Mouse (Mus musculus): ENCODE results near the gene Olfr65.

The Olfr65 gene

DNA sequence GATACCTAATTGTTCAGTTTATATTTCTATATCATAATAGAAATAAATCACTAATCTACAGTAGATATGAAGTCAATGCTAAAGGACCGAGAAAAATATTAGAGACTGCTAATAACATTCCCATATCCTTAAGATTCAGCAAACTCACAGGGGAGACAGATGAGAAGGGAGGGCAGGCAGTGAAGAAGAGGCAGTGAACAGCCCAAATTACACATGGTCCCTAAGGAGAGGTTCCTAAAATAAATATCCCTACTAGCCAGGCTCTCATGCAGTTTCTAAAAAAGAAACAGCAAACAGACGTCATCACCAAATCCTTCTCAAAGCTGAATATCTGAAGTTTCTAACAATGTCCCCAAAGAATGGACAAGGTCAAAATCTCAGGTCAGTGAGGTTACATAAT is at the start of gene Olfr65:
Gene Olfr65, plus strand, starts transcription at position 301 of the 400 bp plus-strand sequence.
- no peak for DNase-seq (ENCODE audit: low spot score)

DNA sequence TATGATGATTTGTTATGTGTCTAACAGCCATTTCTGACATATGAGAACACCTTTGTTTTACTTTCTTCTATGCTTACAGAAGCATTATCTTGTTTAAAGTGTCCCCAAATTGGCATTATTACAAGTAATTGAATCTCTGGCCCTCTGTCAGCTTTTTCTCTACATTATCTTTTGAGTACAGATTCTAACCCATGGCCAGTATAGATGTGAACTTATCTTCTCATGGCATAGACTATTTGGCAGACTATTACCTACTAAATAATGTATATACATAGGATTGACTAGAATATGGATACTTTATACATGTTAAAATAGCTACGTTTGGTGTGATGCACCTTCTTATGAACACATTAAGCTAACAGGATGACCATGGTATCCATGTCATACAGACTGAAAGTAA is 48.6 kb upstream of the Olfr65 start:
- no peak for DNase-seq (ENCODE audit: low spot score)

DNA sequence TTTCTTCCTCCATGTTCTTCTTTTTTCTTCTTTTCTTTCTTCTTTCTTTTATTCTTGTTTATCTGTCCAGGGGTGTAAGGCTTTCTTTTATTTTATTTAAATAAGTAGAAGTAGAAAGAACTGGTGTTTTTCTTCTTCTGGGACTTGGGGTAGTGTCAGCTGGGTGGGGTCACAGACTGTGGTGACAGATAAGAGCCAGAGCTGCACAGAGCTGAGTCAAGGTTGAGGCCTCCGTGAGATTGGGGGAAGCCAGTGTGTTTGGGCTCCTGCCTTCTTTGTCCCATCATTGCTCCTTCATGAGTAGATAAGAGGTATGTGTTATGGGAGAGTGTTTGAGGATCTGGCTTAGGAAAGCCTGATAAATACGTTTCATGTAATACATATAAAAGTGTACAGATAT is 44.2 kb upstream of the Olfr65 start:
- DNase-seq (ENCODE audit: low spot score): no peak

DNA sequence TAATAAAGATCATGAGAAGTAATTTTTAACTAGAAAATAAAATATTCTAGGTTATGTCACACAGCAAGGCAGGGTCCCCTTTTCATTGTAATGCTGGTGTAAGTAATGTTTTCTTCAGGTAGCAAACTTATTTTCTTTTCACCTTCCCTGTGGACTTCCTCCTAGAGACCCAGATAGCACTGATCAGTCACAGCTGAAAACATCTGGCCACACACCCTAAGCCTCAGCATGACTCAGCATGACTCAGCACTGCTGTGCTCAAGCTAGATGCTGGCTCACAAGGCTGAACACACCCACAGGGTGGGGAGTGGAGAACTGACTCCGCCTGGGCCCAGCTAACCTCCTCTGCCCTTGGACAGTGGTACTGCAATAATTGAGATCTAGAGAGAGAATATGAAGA is 42.4 kb upstream of the Olfr65 start:
- peak; percentile 16 for DNase-seq (ENCODE audit: low spot score)

DNA sequence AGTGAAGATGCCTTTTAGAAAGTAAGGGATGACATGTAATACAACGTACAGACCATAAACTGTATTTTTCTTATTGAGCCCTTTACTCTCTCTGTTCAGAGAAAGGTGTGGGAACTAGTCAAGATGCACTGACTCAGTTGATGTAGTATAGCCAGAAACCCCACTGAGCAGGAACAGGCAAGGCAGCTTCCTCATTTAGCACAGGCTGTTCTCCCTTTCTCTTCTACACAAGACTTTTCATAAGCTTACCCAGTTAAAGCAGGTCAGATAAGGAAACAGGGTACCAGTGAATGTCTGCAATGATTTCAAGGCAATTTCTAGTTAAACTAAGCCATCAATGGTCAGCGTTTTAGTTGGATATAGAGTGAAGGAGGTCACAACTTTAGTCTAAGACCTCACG is 41.8 kb upstream of the Olfr65 start:
- DNase-seq (ENCODE audit: low spot score): no peak

DNA sequence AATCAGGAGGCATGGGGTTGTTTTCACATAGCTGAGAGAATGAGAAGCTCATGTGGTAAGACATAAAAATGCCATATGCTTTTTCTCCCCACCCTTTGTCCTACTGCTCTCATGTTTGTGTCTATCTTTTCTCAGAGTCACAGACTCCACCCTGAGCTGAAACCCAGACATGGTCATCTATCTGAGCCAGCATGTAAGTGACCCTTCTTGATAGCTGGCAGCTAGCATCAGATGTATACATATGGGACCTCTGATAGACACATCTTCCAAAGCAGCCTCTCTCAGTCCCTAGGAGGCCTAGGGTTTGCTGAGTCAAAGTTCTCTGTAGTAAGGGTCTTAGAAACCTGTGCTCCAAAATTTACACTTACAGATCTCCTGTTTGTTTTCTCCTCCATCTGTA is 37.6 kb upstream of the Olfr65 start:
- DNase-seq (ENCODE audit: low spot score): no peak

DNA sequence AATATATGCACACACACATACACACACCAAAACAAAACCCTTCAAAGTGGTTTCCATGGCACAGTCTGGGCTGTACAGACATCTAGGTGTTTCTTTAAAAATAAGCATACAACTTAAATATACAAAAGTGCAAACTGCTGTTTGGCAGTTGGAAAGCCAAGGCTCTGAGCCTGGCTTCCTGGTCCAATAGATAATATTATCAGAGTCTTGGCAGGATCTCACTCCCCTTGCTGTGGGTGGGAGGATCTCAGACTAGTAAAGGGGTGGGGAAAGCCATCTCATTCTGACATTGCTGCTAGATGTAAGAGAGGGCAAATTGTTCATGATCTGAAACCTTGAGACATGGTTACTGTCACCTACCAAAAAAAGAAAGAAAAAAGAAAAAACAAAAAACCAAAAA is 32.6 kb upstream of the Olfr65 start:
- no peak for DNase-seq (ENCODE audit: low spot score)

DNA sequence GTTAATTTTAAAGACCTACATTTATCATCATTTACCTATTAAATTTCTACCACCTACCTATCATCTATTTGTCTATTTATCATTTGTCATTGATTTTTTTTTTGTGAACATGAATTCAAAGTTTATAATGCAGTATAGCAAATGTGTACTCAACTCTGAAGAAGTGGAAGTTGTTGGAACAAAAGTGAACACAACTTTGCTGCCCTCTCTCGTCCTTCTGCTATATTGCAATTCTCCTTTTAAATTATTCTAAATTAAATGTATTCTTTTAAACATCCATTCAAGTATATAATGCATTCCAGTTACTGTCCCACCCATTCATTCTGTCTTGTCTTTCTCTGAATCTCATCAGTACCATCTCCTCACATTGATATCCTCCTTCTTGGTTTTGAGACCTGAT is 30.2 kb upstream of the Olfr65 start:
- DNase-seq (ENCODE audit: low spot score): no peak

DNA sequence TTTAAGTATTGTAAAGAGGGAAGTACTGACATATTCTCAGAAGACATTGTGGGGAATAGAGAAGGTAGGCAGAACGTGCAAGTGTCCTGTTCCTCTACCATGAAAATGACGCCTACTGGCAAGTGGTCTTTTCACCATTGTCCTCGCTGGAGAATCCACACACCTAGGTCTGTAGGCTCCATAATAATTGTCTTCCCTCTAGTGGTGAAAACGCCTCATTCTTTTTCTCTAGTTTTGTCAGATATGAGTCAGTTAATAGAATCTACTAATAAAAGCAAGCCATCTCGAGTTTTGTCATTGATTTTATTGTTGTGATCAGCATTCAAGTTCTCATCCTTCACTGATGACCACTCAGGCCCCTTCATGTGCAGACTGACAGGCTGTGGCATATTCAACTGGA is 28.8 kb upstream of the Olfr65 start:
- DNase-seq (ENCODE audit: low spot score): no peak

DNA sequence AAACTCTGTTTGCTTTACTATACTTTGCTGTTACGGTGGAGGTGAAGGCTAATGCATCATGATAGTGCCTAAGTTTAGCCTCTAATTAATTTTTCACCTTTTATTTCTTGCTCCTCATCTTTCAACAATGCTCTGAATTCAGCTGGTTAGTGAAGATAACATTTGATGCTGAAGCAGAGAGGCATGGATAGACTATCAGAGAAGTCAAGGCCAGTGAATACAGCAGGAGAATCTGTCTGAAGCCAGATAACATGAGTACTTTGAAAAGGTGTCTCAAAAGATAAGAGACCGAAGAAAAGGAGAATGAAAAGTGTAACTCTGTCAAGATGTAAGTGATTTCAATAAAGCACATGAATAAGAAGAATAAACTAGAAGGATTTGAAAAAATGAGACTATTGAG is 26.2 kb upstream of the Olfr65 start:
- DNase-seq (ENCODE audit: low spot score): no peak

DNA sequence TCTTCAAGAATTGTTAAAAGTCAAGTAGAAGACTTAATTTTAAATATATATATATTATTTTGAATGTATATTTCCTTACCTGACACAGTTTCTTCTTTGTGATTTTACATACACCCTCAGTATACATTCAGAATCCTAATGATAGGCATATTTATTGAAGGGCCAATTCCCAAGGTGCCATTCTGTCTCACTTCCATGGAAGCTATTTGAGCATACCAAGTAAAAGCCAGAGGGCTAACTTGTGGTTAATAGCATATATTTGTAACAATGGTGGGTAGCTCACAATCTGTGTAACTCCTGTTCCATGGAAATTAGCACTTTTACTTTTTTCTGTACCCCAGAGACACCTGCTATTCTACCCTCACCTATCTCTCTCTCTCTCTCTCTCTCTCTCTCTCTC is 17.1 kb upstream of the Olfr65 start, which contains the start of gene Olfr66:
Gene Olfr66, minus strand, starts transcription at position 101 of the 400 bp plus-strand sequence.
- no peak for DNase-seq (ENCODE audit: low spot score)

DNA sequence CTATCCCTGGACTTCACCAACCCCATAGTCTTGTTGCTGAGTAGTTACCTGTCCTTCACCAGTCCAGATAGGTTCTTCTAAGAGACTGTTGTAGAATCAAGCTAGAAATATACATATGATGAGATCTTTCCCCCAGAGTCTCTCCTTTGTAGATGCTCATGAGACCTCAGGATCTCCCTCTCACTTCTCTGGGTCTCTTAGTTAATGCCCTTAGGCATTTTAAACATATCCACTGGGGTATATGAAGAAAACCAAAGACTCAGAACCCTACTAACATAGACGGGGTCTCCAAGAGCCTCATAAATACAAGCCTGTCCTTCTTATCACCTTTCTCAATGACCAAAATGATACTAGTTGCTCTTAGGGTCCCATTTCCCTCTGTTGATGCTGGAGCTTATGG is 8.9 kb upstream of the Olfr65 start, which contains the start of gene Olfr64:
Gene Olfr64, minus strand, starts transcription at position 101 of the 400 bp plus-strand sequence.
- no peak for DNase-seq (ENCODE audit: low spot score)

DNA sequence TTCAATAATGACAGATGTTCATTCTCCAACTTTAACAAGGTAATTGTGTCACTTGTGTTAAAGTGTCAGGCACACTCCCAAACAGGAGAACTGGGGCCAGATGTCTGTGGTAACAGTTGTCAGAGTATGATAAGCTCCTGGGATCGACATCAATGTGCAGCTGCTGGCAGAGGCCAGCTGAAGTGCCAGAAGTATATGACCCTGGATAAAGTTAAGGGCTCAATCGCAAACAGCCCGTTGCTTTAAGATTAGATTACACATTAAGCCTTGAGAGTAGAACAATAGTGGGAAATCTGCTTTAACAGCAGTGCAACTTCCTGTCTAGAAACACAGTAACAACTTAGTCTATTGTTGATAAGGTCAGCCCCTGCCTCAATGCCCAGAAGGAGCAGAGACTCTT is 6.8 kb downstream of the Olfr65 start:
- no peak for DNase-seq (ENCODE audit: low spot score)

DNA sequence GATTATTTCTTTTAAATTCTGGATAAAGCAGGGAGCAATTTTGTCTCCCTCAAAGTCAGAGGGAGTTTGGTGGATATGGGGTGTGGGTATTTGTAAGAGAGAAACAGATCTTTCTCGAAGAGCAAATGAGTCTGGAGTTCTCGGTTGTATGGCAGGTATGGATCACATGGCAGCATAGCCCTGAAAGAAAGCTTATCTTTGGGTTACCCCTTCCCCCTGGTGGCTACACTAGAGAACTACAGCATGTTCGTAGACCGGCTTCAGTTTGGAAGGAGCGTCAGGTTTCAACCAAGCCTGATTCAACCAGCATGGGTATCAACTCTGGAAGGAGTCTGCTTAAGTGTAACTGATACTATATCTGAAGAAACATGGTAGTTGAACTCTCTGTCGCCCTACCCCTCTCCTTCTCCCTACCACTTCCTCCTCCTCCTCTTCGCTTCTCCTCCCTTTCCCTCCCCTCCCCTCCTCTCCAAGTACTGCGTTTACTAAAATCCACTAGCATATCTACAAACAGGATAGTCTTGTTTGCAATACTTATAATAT is 9.8 kb downstream of the Olfr65 start:
- no peak for DNase-seq (ENCODE audit: low spot score)

DNA sequence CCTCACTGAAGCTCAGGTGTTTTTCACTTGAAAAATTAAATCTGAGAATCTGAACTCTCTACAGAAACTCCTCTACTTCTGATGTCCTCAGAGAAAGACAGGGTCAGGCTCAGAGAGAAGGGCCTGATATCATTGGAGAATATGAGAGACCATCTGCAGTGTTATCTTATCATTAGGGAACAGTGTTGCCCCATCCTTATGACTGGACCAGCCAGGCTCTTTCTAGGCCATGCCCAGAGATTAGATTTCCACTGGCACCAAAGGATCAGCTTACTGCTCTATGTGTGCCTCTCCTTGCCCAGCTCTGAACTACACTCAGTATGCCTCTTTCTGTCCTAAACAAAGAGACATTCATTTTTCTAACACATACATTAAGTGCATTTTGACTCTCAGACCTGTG is 12.1 kb downstream of the Olfr65 start:
- DNase-seq (ENCODE audit: low spot score): no peak

DNA sequence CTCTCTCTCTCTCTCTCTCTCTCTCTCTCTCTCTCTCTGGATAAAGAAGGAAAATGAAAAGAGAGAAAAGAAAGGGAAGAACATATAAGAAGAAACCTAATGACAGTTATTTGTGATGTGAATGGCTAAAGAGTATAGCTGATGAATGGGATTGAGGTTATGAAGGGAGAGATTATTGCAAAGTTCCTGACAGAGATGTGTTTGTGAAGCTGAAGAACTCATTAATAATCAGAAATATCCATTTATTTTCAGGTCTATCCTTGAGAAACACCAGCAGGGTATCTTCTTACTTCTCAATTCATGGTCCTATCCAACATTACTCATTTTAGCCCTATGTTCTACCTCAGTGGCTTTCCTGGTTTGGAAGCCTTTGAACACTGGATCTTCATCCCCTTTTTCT is 25.2 kb downstream of the Olfr65 start, which contains the start of gene Olfr631:
Gene Olfr631, plus strand, starts transcription at position 301 of the 400 bp plus-strand sequence.
- no peak for DNase-seq (ENCODE audit: low spot score)

DNA sequence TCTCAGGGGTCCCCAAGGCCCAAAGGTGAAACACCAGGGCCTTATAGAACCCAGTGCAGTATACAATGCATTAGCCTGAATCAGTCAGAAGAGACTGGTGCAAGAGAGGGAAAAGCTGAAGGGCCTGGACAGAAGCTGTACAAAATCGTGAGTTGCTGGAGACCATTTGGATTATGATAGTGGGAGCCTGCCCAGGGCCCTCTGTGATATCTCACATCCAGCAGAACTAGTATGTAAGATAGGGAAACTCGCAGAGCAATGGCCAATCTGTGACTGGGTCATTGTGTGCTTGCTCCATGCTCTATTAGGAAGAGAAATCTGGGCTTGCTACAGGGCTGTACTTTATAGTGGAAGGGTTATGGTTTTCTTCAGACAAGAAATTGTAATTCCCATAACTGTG is 31.0 kb downstream of the Olfr65 start, which contains the start of gene Olfr632:
Gene Olfr632, plus strand, starts transcription at position 84 of the 400 bp plus-strand sequence.
- DNase-seq (ENCODE audit: low spot score): no peak

DNA sequence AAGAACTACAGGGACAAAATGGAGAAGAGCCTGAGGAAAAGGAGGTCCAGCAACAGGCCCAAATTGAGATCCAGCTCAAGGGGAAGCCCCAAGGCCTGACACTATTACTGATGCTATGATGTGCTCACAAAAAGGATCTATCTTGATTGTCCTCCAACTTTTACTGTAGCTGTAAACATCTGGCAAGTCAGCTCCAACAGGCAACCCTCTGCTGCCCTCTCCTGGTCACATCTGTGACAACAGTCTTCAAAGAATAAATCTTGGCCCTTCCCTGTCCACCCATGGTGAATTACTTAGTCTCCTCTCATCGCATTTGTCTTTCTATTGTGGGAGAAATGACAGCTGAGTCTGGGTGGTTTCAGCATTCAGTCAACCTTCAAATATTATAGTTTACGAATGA is 39.4 kb downstream of the Olfr65 start:
- DNase-seq (ENCODE audit: low spot score): no peak

DNA sequence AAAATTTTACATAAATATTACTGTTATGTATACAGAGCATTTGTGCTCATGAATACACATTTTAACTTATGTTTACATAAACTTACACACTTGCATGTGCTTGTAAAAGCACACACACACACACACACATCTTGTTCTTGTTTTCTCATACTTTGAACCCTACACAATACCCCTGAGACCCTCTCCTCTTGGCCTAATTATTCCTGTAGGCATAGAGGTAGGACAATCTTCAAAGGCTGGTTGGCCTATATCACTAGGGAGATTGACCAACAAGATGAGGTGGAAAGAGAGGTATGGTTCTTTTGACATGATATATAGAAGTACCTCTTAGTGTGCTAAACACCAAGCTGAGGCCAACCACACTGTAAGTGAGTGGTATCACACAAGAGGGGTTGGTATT is 40.9 kb downstream of the Olfr65 start, which contains the start of gene Olfr633:
Gene Olfr633, plus strand, starts transcription at position 301 of the 400 bp plus-strand sequence.
- DNase-seq (ENCODE audit: low spot score): no peak
